Mouse (Mus musculus): ENCODE results near the gene Tax1bp3.

Gene Tax1bp3

GRCm38 (mm10) chr11:73225856-73226255 is 49.0 kb downstream of the Tax1bp3 start:
- in situ Hi-C loops (cut with MboI, MseI) = no loop called here

- in situ Hi-C loops (cut with MboI, MseI) = no loop called here
Measured at GRCm38 (mm10) chr11:73228881-73229280, 52.0 kb downstream of the Tax1bp3 start.

- in situ Hi-C loops (cut with MboI, MseI) = no loop called here
Measured at GRCm38 (mm10) chr11:73230081-73230480, 53.2 kb downstream of the Tax1bp3 start.

- in situ Hi-C loops (cut with MboI, MseI) = no loop called here
Measured at GRCm38 (mm10) chr11:73232513-73232912, 55.6 kb downstream of the Tax1bp3 start.
